Mouse (Mus musculus) midbrain, embryonic 10.5 days (tissue): ENCODE data around the gene Sipa1l2. TPM values are rescaled to one million over a fixed set of nuclear protein-coding genes. Genes with fewer than 3 reads are reported as not detected.

Source experiments
- DNase-seq: peaks from one replicate; pipeline ENCODE4 v3.0.0-alpha.2; 2017; ENCODE audit warnings: low spot score
- H3K27ac ChIP-seq: fragments of 300-500 bp; sonication (generic); replicated peaks from 2 replicates; pipeline ENCODE4 v1.5.1; 2016; ENCODE audit warnings: mild to moderate bottlenecking
- H3K27me3 ChIP-seq: fragments of 300-500 bp; sonication (generic); 2 replicates; pipeline ENCODE4 v1.6.1; 2016; ENCODE audit warnings: low read depth, mild to moderate bottlenecking; ENCODE audit not compliant: poor library complexity, severe bottlenecking
- H3K36me3 ChIP-seq: fragments of 300-500 bp; sonication (generic); 2 replicates; pipeline ENCODE4 v1.6.1; 2016; ENCODE audit warnings: mild to moderate bottlenecking, moderate library complexity
- H3K4me1 ChIP-seq: fragments of 300-500 bp; sonication (generic); 2 replicates; pipeline ENCODE4 v1.6.1; 2016
- H3K4me3 ChIP-seq: fragments of 300-500 bp; sonication (generic); 2 replicates; pipeline ENCODE4 v1.5.1; 2016; ENCODE audit warnings: mild to moderate bottlenecking, moderate library complexity
- H3K9me3 ChIP-seq: fragments of 300-500 bp; sonication (generic); replicated peaks from 2 replicates; pipeline ENCODE4 v1.6.1; 2016; ENCODE audit warnings: mild to moderate bottlenecking
- WGBS: fragments of 180-500 bp; shearing (Covaris S2); methylation state at CpG from one replicate; pipeline ENCODE4 v1.1.7; 2016; 5-methylcytosine and 5-hydroxymethylcytosine counted together
- polyA plus RNA-seq: library from polyadenylated mRNA; unstranded; fragments of >200 nt; fragmentation: Nextera tagmentation; extraction: Ambion mirVana; gene quantifications from 2 replicates; pipeline ENCODE4 v1.2.1, GENCODE M21; 2016

Gene Sipa1l2
- polyA plus RNA-seq: 14.8 and 21.9 TPM in 2 replicates

DNA sequence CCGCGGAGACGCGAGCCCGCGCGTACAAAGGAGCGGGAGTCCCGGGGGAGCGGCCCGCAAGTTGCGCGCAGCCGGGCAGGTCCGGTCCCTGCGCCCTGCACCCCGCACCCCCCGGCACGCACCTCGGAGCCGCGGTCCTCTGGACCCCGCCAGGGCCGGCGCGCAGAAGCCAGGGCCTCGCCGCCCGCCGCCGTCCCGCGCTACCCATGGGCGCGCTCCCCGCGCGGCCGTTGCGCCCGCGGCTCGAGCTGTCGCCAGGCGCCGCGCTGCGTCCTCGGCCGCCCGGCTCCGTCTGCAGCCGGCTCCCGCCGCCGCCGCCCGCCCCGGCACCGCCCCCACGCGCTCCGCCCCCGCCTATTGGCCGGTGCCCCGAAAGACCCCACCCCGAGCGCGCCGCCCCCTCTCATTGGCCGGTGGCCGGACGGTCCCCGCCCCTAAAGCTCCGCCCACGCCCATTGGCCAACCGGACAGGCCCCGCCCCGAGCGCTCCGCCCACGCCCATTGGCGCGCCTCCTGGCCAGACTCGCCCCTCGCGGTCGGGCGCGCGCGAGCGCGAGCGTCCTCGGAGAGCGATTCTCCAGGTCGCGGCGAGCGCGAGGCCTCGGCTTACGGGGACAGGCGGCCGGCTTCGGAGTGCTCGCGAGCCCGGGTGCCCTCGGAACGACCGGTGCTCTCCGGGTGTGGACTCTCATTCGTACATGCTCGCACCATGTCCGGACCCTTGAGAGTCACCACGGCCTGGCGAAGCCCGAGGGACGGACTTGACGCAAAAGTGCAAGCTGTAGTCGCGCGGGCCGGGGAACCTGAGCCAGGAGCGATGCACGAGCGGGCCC is at the start of gene Sipa1l2:
Gene Sipa1l2, minus strand, starts transcription at position 276 of the 833 bp plus-strand sequence.
- under 1% methylated on average over 103 of the region's 129 CpGs for WGBS
- H3K27ac ChIP-seq: peak within 1 kb of the TSS; percentile 92

DNA sequence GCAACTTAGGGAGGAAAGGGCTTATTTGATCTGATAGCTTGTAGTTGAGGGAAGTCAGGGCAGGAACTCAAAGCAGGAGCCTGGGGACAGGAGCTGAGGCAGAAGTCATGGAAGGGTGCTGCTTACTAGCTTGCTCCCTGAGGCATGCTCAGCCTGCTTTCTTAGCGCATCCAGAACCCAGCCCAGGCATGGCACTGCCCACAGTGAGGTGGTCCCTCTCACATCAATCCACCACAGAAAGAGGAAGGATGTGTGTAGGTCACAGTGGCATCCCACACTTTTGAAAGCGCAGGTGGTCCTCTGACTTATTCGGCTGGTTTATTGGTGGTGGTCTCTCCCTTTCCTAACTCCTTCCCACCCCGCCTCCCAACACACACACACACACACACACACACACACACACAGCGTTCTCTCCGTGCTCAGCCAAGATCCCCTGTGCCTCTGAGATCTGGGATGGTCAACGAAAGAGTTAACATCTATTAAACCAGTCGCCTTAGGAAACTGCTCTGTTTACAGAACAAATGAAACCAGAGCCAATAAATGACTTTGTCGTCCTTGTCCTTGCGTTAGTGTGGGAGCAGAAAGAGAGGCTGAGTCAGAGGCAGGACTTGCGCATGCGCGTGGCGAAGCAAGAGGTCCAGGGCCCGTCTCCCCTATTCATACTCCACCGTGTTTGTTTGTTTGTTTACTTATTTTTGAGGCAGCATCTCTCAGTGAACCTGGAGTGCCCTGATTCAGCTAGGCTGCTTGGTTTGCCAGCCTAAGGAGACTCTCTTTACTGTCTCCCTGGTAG is 49.1 kb upstream of the Sipa1l2 start:
- H3K4me1 ChIP-seq: peaks cover 18% of the 10 kb centered on the region
- H3K9me3 ChIP-seq: no peaks in the 10 kb centered on the region
- H3K4me3 ChIP-seq: no peak overlapping the region
- no peaks in the 10 kb centered on the region for H3K27me3 ChIP-seq
- H3K27ac ChIP-seq: peak overlapping the region; percentile 53; the same call in 1 of the 2 replicates
- no peak for DNase-seq
- WGBS: 82% methylated on average over 16 of the region's 16 CpGs
- H3K36me3 ChIP-seq: no peaks in the 10 kb centered on the region

More for the DNA sequence above, at the start of gene Sipa1l2:
- peak; percentile 99 for DNase-seq
- Histone ChIP-seq H3K27me3 (peaks cover 41% of the 10 kb centered on the region), H3K4me1 (peaks cover 45% of the 10 kb centered on the region), H3K36me3 (no peaks in the 10 kb centered on the region), H3K9me3 (peaks cover 4% of the 10 kb centered on the region; the same call in 1 of the 2 replicates), H3K4me3 (peak within 1 kb of the TSS; percentile 85)

DNA sequence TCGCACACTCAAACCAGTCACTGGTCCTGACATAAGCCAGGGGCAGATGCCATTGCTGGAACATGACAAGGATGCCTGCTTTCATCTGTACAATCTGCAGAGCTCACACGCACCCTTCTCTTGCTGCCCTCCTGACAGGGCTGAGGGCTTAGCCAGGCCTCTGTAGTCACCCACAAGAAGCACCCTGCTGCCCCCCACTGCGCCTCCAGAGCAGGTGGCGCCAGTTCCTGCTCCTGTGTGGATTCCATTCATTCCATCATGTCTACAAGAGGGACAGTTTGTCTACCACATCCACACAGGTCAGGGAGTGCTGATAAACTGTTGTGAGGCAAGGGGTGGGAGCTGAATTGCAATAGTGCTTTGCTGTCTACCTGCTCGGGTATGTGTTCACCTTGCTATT is 47.3 kb upstream of the Sipa1l2 start:
- H3K27ac ChIP-seq: no peak overlapping the region
- H3K9me3 ChIP-seq: no peaks in the 10 kb centered on the region
- no peak for DNase-seq
- H3K4me1 ChIP-seq: peaks cover 18% of the 10 kb centered on the region
- no peaks in the 10 kb centered on the region for H3K36me3 ChIP-seq
- no peaks in the 10 kb centered on the region for H3K27me3 ChIP-seq
- H3K4me3 ChIP-seq: no peak overlapping the region
- WGBS: 86% methylated on average over 5 of the region's 5 CpGs

DNA sequence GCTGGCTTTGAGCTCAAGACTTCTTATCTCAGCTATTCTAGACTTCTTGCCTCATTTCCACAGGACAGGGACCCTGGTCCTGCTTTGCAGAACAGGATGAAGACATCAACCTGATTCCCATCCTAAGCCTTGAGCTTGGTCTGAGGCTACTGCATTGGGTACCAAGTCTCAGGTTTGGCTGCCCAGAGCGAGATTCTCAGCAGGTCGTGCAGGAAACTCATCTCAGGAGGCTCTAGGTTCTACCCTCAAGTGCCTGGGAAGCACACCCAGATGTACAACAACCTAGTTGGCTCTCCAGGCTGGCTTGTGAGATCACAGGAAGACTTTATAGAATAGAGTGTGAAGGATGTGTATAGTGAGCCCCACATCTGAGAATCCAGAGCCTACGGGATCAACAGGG is 46.4 kb upstream of the Sipa1l2 start:
- no peaks in the 10 kb centered on the region for H3K27me3 ChIP-seq
- DNase-seq: no peak
- H3K27ac ChIP-seq: no peak overlapping the region
- H3K36me3 ChIP-seq: no peaks in the 10 kb centered on the region
- H3K4me3 ChIP-seq: no peak overlapping the region
- H3K9me3 ChIP-seq: no peaks in the 10 kb centered on the region
- 89% methylated on average over 3 of the region's 3 CpGs for WGBS
- H3K4me1 ChIP-seq: peaks cover 18% of the 10 kb centered on the region

DNA sequence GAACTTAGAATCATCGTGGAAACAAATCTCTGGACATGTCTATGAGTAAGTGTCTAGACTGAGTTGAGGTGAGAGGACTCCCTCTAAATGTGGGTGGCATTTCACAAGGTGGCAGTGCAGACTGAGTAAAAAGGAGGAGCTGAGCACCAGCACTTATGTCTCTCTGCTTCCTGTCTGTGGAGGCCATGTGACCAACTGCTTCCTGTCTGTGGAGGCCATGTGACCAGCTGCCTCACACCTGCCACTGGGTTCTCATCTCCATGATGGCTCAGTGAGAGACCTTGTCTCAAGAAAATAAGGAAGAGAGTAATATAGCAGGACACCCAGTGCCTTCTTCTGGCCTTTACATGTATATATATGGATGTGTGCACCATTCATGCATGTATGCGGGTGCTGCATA is 43.9 kb upstream of the Sipa1l2 start:
- 94% methylated on average over 2 of the region's 2 CpGs for WGBS
- DNase-seq: no peak
- Histone ChIP-seq H3K9me3 (no peaks in the 10 kb centered on the region), H3K27ac (no peak overlapping the region), H3K27me3 (no peaks in the 10 kb centered on the region), H3K36me3 (no peaks in the 10 kb centered on the region), H3K4me3 (no peak overlapping the region), H3K4me1 (0 out of 2 replicates have a peak, but pooled peaks cover 4% of the 10 kb centered on the region)

DNA sequence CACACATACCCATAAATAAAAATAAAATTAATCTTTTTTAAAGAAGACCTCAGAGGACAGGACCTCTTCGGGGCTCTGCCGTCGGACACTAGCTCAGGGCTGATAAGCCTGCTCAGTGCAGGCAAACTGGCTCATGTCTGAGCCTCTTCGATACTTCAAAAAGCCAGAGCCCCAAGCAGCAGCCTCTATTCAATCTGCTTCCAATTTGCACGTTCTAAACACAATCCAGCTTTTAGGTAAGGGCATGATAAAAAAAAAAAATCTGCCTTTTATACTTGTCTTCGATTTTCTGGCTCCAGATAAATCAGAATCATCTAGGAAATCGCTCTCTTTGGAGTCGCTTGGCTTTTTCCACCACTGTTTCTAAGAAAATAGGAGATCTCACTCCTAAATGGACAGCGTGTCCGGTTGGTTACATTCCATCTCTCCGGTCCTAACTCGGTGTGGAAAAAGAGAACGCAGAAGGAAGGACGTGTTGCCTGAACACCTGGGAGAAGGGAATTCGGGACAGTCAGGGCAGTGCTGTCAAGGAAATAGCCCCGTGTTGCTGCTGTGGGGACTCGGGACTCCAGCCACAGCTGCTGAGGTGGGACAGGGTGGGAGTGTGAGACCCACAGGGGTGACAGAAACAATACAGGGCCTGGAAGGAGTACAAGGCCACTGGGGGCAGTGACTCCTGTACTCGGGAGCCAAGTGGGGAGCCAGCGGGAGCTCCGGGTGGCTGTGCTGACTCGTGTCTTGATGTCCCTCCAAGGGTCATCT is 42.4 kb upstream of the Sipa1l2 start:
- H3K27ac ChIP-seq: no peak overlapping the region
- 88% methylated on average over 21 of the region's 21 CpGs for WGBS
- H3K4me3 ChIP-seq: no peak overlapping the region
- H3K36me3 ChIP-seq: no peaks in the 10 kb centered on the region
- H3K9me3 ChIP-seq: no peaks in the 10 kb centered on the region
- DNase-seq: no peak
- H3K27me3 ChIP-seq: no peaks in the 10 kb centered on the region
- 0 out of 2 replicates have a peak, but pooled peaks cover 3% of the 10 kb centered on the region for H3K4me1 ChIP-seq

DNA sequence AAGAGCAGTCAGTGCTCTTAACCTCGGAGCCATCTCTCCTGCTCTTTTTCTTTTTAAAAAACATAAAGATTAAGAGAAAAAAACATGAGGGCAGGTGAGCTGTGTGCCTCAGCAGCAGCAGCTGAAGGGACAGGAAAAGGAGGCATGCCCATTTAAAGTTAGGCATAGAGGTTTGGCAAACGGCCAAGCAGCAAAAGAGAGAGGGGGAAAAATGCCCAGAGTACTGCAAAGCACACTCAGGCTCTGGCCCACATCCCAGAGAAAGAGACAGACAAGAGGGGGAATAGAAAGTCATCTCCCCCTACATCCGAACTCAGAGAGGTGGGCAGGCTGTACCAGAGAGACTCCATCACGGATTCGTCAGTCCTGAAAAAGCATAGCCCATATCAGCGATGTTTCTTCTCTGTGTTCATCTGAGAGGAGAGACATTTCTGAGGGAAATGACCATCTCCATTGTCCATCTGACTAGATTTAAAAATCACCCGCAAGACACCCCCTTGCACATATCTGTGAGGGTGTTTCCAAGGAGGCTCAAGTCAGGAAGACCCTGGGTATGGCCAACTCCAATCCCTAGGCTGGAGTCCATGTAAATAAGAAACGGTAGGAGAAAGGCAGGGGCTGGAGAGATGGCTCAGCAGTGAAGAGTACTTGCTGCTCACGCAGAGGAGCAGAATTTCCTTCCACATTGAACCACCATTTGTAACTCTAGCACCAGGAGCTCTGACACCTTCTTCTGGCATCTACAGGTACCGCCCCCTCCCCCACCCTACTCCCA is 41.6 kb upstream of the Sipa1l2 start:
- WGBS: 90% methylated on average over 10 of the region's 10 CpGs
- Histone ChIP-seq H3K9me3 (no peaks in the 10 kb centered on the region), H3K36me3 (no peaks in the 10 kb centered on the region), H3K27ac (no peak overlapping the region), H3K4me1 (no peaks in the 10 kb centered on the region), H3K4me3 (no peak overlapping the region), H3K27me3 (no peaks in the 10 kb centered on the region)
- DNase-seq: no peak

DNA sequence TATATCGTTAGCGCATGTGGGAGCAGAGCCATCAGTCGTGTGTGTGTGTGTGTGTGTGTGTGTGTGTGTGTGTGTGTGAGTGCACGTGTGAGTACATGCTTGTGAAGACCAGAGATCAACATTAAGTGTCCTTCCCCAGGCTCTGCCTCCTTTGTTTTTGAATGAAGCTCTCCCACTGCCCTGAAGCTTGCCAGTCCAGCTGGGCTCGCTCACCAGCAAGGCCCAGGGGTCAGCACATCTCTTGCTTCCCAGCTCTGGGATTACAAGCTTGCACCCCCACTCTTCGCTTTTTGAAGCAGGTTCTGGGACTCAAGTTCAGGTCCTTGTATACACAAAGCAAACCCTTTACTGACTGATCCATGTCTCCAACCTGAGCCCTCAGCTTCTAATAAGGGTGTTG is 40.1 kb upstream of the Sipa1l2 start:
- Histone ChIP-seq H3K4me1 (peaks cover 3% of the 10 kb centered on the region; the same call in 1 of the 2 replicates), H3K36me3 (no peaks in the 10 kb centered on the region), H3K27me3 (no peaks in the 10 kb centered on the region), H3K9me3 (no peaks in the 10 kb centered on the region), H3K27ac (no peak overlapping the region), H3K4me3 (no peak overlapping the region)
- DNase-seq: no peak
- 89% methylated on average over 6 of the region's 6 CpGs for WGBS

DNA sequence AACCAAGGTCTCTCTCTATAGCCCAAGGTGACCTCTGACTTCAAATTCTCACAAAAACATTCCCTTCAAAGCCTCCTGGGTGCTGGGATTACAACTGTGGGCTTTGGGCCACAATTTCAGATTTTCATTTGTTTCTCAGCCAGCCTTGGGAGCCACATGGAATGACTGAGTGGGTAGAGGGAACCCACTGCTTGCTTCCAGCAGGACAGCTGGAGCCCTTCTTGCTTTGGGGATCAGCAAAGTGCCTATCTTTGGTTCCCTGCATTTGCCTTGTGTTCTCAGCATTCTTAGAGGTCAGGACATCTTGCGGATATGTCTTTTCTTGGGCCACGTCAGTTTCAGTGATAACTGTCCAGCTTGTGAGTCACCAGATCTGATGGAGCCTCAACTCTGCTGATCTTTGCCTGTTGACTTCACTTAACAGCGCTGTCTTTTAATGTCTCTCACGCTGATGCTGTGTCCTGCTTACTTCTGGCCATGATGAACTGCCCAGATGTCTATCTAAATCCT is 38.2 kb upstream of the Sipa1l2 start:
- Histone ChIP-seq H3K9me3 (no peaks in the 10 kb centered on the region), H3K36me3 (no peaks in the 10 kb centered on the region), H3K27ac (no peak overlapping the region), H3K4me3 (no peak overlapping the region), H3K27me3 (no peaks in the 10 kb centered on the region), H3K4me1 (peaks cover 6% of the 10 kb centered on the region; the same call in 1 of the 2 replicates)
- 85% methylated on average over 4 of the region's 4 CpGs for WGBS
- no peak for DNase-seq

DNA sequence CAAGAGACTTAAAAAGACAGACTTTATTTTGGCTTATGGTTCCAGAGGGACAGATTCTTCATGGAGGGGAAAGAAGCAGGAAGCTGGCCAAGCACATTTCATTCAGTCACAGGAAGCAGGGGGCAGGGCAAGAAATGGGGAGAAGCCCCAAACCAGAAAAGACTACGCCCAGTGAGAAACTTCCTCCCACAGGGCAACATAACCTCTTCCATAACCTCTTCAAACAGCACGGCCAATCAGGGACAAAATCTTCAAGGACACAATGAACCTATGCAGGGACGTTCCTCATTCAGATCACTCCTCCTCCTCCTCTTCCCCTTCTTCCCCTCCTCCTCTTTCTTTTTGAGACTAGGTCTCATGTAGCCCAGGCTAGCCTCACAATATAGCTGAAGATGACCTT is 37.3 kb upstream of the Sipa1l2 start:
- Histone ChIP-seq H3K27me3 (no peaks in the 10 kb centered on the region; the same call in 1 of the 2 replicates), H3K4me3 (no peak overlapping the region), H3K27ac (no peak overlapping the region), H3K36me3 (no peaks in the 10 kb centered on the region), H3K9me3 (no peaks in the 10 kb centered on the region), H3K4me1 (peaks cover 6% of the 10 kb centered on the region; the same call in 1 of the 2 replicates)
- 84% methylated on average over 3 of the region's 3 CpGs for WGBS
- DNase-seq: no peak

DNA sequence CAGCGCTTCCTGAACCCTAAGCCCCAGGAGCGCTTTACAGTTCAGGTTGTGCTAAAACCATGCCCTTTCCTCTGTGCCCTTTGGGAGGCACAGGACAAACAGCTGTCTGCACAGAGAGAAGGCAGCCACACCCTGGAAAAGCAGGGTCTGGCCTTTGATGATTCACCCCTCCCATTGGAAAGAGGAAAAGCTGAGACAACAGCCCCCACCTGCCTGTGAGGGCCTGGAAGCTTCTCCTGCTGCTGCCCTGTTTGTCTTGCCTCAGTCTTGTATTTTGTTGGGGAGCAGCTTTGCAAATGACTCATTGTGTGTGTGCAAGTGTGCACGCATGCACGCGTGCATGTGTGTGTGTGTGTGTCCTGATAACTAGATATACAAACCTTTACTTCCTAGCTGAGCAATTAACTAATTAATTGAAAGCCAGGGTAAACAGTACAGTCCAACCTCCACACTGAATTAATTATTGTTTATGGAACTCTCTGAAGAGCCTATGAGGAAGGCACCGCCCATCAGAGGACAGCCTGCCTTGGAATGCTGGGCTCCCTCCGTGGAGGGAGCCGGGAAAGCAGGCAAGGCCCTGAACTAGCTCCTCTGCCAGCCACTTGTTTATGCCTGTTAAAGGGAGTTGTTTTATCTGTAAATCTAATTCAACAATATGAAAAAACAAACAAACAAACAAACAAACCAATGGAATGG is 35.4 kb upstream of the Sipa1l2 start:
- no peak for DNase-seq
- H3K27ac ChIP-seq: peak overlapping the region; percentile 46; the same call in 1 of the 2 replicates
- H3K4me3 ChIP-seq: no peak overlapping the region
- no peaks in the 10 kb centered on the region for H3K9me3 ChIP-seq
- H3K36me3 ChIP-seq: no peaks in the 10 kb centered on the region
- 85% methylated on average over 8 of the region's 8 CpGs for WGBS
- peaks cover 20% of the 10 kb centered on the region for H3K4me1 ChIP-seq
- no peaks in the 10 kb centered on the region; the same call in 1 of the 2 replicates for H3K27me3 ChIP-seq
